Mouse (Mus musculus): ENCODE measurements around the gene Cmklr1. TPM values are rescaled to one million over a fixed set of nuclear protein-coding genes. Genes with fewer than 3 reads are reported as not detected.

Gene Cmklr1
- total and polyA plus RNA-seq, 2 experiments from 2014 or later, result 1.1 to 2.7 TPM

- Histone ChIP-seq H3K27me3 (ENCODE audit: insufficient read depth, low read length) (no peaks in the 10 kb centered on the region), H3K9ac (replicated peaks; ENCODE audit: low read length, poor library complexity, severe bottlenecking) (no peak overlapping the region), H3K4me1 (ENCODE audit: insufficient read depth, low read length) (peaks cover 3% of the 10 kb centered on the region; the same call in 1 of the 2 replicates), H3K4me2 (ENCODE audit: low read depth, low read length, poor library complexity, severe bottlenecking) (no peak overlapping the region), H3K36me3 (ENCODE audit: insufficient read depth, low read length) (no peaks in the 10 kb centered on the region), H3K9me3 (ENCODE audit: low read length) (no peaks in the 10 kb centered on the region), H3K27ac (ENCODE audit: low read depth, low read length) (no peak overlapping the region), H3K4me3 (ENCODE audit: low read depth, low read length) (no peak overlapping the region)
- ATAC-seq (ENCODE audit: low FRiP score), result no peak
- WGBS, result 74% methylated on average over 9 of the region's 9 CpGs
- no peak for TF ChIP-seq CTCF (IDR thresholded peaks at IDR 0.05)
- DNase-seq (ENCODE audit: low spot score), result no peak
Measured at GRCm38 (mm10) chr5:113633037-113633714, 17.1 kb downstream of the Cmklr1 start.

DNA sequence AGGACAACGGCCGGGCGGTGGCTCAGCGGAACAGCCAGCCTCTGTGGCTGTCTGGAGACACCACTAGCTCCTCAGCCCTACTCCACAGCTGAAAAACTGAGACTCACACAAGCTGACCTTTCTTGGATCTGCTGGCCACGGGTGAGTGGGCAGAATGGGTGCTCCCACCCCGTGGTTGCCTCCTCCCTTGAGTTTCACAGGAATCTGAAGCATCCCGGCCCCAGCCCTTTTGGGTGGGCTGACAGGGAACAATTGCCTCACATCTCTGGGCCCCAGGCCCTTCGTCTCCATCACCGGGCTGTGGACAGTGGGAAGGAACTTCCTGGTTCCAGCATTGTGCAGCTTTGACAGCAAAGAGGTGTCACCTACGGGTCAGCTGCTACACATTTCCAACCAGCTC is 20.1 kb downstream of the Cmklr1 start:
- WGBS, result 68% methylated on average over 10 of the region's 10 CpGs
- H3K27me3 ChIP-seq (ENCODE audit: insufficient read depth, low read length), result no peaks in the 10 kb centered on the region
- no peaks in the 10 kb centered on the region for H3K4me1 ChIP-seq (ENCODE audit: insufficient read depth, low read length)
- H3K4me2 ChIP-seq (ENCODE audit: low read depth, low read length, poor library complexity, severe bottlenecking), result no peak overlapping the region
- no peak overlapping the region for H3K27ac ChIP-seq (ENCODE audit: low read depth, low read length)
- TF ChIP-seq CTCF (IDR thresholded peaks at IDR 0.05), result no peak
- H3K9me3 ChIP-seq (ENCODE audit: low read length), result no peaks in the 10 kb centered on the region
- ATAC-seq (ENCODE audit: low FRiP score), result no peak
- no peaks in the 10 kb centered on the region for H3K36me3 ChIP-seq (ENCODE audit: insufficient read depth, low read length)
- no peak for DNase-seq (ENCODE audit: low spot score)
- no peak overlapping the region for H3K4me3 ChIP-seq (ENCODE audit: low read depth, low read length)
- H3K9ac ChIP-seq (replicated peaks; ENCODE audit: low read length, poor library complexity, severe bottlenecking), result no peak overlapping the region

DNA sequence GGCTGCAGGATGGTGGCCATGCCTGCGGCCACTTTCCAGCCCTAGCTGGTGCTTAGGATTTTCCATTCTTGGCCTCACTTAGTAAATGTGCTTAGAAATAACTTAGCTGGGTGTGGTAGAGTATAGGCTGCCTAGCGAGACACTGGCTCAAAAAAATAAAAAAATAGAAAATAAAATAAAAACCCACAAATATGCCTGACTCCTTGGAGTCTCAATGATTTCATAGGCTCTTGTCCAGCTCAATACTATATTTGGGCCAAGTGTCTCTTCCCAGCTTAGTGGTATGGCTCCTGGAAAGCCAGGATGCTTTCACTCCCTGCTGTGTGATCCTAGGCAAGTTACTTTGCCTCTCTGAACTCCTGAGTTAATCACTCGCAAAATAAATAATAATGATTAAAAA is 21.0 kb downstream of the Cmklr1 start:
- Histone ChIP-seq H3K27ac (ENCODE audit: low read depth, low read length) (no peak overlapping the region), H3K9me3 (ENCODE audit: low read length) (no peaks in the 10 kb centered on the region), H3K4me2 (ENCODE audit: low read depth, low read length, poor library complexity, severe bottlenecking) (no peak overlapping the region), H3K27me3 (ENCODE audit: insufficient read depth, low read length) (no peaks in the 10 kb centered on the region), H3K4me1 (ENCODE audit: insufficient read depth, low read length) (no peaks in the 10 kb centered on the region), H3K36me3 (ENCODE audit: insufficient read depth, low read length) (no peaks in the 10 kb centered on the region), H3K4me3 (ENCODE audit: low read depth, low read length) (no peak overlapping the region), H3K9ac (replicated peaks; ENCODE audit: low read length, poor library complexity, severe bottlenecking) (no peak overlapping the region)
- no peak for ATAC-seq (ENCODE audit: low FRiP score)
- 83% methylated on average over 3 of the region's 3 CpGs for WGBS
- DNase-seq (ENCODE audit: low spot score), result no peak
- no peak for TF ChIP-seq CTCF (IDR thresholded peaks at IDR 0.05)

GRCm38 (mm10) chr5:113627820-113628437 is 22.3 kb downstream of the Cmklr1 start:
- Histone ChIP-seq H3K36me3 (ENCODE audit: insufficient read depth, low read length) (no peaks in the 10 kb centered on the region), H3K9me3 (ENCODE audit: low read length) (no peaks in the 10 kb centered on the region), H3K4me2 (ENCODE audit: low read depth, low read length, poor library complexity, severe bottlenecking) (no peak overlapping the region), H3K27me3 (ENCODE audit: insufficient read depth, low read length) (no peaks in the 10 kb centered on the region), H3K27ac (ENCODE audit: low read depth, low read length) (no peak overlapping the region), H3K4me3 (ENCODE audit: low read depth, low read length) (no peak overlapping the region), H3K4me1 (ENCODE audit: insufficient read depth, low read length) (no peaks in the 10 kb centered on the region), H3K9ac (replicated peaks; ENCODE audit: low read length, poor library complexity, severe bottlenecking) (no peak overlapping the region)
- ATAC-seq (ENCODE audit: low FRiP score), result no peak
- 67% methylated on average over 11 of the region's 11 CpGs for WGBS
- DNase-seq (ENCODE audit: low spot score), result no peak
- no peak for TF ChIP-seq CTCF (IDR thresholded peaks at IDR 0.05)

GRCm38 (mm10) chr5:113626991-113627390 is 23.2 kb downstream of the Cmklr1 start:
- Histone ChIP-seq H3K27ac (ENCODE audit: low read depth, low read length) (no peak overlapping the region), H3K4me1 (ENCODE audit: insufficient read depth, low read length) (no peaks in the 10 kb centered on the region), H3K36me3 (ENCODE audit: insufficient read depth, low read length) (no peaks in the 10 kb centered on the region), H3K27me3 (ENCODE audit: insufficient read depth, low read length) (no peaks in the 10 kb centered on the region), H3K4me2 (ENCODE audit: low read depth, low read length, poor library complexity, severe bottlenecking) (no peak overlapping the region), H3K4me3 (ENCODE audit: low read depth, low read length) (no peak overlapping the region), H3K9ac (replicated peaks; ENCODE audit: low read length, poor library complexity, severe bottlenecking) (no peak overlapping the region), H3K9me3 (ENCODE audit: low read length) (no peaks in the 10 kb centered on the region)
- ATAC-seq (ENCODE audit: low FRiP score), result no peak
- DNase-seq (ENCODE audit: low spot score), result no peak
- no peak for TF ChIP-seq CTCF (IDR thresholded peaks at IDR 0.05)
- 92% methylated on average over 5 of the region's 5 CpGs for WGBS

DNA sequence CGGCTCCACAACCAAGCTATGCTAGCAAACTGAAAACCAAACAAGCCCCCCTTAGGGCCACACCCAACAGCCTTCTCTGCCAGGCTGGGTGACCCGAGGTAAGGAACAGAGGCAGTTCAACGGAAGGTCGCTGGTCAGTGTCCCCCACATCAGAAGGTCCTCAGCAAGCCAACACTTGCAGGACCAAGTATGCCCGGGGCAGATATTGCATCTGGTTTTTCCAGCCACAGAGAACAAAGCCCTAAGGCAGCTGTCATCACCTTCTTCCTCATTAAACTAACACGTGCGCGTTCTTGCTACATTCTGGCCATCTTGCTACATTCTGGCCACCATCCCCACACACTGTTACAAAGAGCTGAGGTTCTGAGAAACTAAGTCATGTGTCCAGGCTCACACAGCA is 23.9 kb downstream of the Cmklr1 start:
- Histone ChIP-seq H3K27me3 (ENCODE audit: insufficient read depth, low read length) (no peaks in the 10 kb centered on the region), H3K9ac (replicated peaks; ENCODE audit: low read length, poor library complexity, severe bottlenecking) (no peak overlapping the region), H3K9me3 (ENCODE audit: low read length) (no peaks in the 10 kb centered on the region), H3K4me1 (ENCODE audit: insufficient read depth, low read length) (no peaks in the 10 kb centered on the region), H3K27ac (ENCODE audit: low read depth, low read length) (no peak overlapping the region), H3K36me3 (ENCODE audit: insufficient read depth, low read length) (no peaks in the 10 kb centered on the region), H3K4me2 (ENCODE audit: low read depth, low read length, poor library complexity, severe bottlenecking) (no peak overlapping the region), H3K4me3 (ENCODE audit: low read depth, low read length) (no peak overlapping the region)
- no peak for TF ChIP-seq CTCF (IDR thresholded peaks at IDR 0.05)
- 85% methylated on average over 8 of the region's 8 CpGs for WGBS
- DNase-seq (ENCODE audit: low spot score) (no peak), ATAC-seq (ENCODE audit: low FRiP score) (no peak)
